Mouse (Mus musculus) liver, adult 2 months (tissue): ENCODE data around the gene Cbarp.

Source experiments
- CTCF ChIP-seq: fragments of 200-500 bp; IDR thresholded peaks from 2 replicates; pipeline ENCODE4 v1.5.1; 2011; ENCODE audit warnings: low read depth, low read length, control low read depth
- POLR2A ChIP-seq: fragments of 200-500 bp; IDR thresholded peaks from 2 replicates; pipeline ENCODE4 v1.6.1; 2011; ENCODE audit warnings: low read length, control low read depth; ENCODE audit not compliant: insufficient read depth; ENCODE audit errors: extremely low read depth

DNA sequence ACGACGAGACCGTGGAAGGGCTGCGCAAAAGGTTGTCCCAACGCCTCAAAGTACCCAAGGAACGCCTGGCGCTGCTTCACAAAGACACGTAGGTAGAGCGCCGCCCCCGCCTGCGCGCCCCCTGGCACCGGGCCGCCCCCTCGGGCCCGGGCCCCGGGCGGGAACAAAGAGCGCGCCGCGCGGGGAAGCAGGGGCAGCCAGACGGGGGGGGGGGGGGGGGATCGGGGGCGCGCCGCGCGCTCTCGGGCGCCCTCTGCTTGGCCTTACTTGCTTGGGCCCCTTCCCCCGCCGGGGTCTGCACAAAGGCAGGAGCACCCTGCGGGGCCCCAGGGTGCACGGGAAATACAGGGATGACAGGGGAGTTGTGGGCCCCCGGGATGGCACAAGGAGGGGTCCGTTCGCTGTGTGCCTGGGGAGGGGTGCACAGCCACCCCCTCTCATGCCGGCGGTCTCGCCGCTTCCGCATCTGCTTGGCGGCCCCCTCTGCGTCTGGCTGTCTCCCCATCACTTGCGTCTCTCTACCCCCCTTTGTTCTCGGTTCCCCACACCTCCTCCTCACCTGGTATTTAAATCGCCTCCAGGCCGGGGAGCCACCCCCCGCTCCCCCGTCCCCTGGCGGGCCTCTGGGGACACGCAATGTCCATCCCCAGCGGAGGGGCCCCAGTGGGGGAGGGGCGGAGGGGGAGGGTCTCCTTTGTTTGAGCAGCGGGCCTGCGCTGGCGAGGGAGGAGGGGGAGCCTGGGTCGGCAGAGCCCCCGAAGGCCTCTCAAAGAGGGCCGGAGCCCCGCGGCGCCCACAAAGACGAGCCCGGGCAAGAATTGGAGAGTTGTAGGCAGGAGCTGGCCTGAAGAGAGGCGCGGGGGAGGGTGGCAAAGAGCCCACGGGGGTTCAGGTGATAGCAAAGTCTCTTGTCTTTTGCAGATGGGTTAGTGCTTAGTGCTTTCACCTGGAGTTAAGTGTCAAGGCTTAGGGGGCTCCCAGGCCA lies 9.9 kb upstream of the Cbarp start:
- TF ChIP-seq POLR2A (no peak), CTCF (0 out of 2 replicates have a peak, but pooled peaks have one; percentile 7)
